Comparison of ENCODE assay signal across 7 mouse cellular contexts in genomic region chr10:96722491-96722890, GRCm38 (mm10).
DNase-seq lines count a peak whose midpoint lies in the region; ATAC-seq lines count a peak whose summit lies in the region.

No protein-coding gene starts in this region.

- H3K4me2 ChIP-seq in liver, embryonic 13.5 days: no peak overlapping the region
- H3K4me2 ChIP-seq in neural tube, embryonic 11.5 days (ENCODE audit: low read depth): no peak overlapping the region

- H3K36me3 ChIP-seq in liver, embryonic 13.5 days: no peaks in the 10 kb centered on the region
- H3K36me3 ChIP-seq in neural tube, embryonic 11.5 days (ENCODE audit: control insufficient read depth, insufficient read depth, low read length): no peaks in the 10 kb centered on the region

- H3K4me1 ChIP-seq in liver, embryonic 13.5 days (replicated peaks): peaks cover 29% of the 10 kb centered on the region
- H3K4me1 ChIP-seq in neural tube, embryonic 11.5 days (ENCODE audit: control insufficient read depth, insufficient read depth, low read length): peaks cover 15% of the 10 kb centered on the region

- no peak overlapping the region for H3K4me3 ChIP-seq in liver, embryonic 13.5 days (replicated peaks)
- no peak overlapping the region for H3K4me3 ChIP-seq in neural tube, embryonic 11.5 days (ENCODE audit: low read depth, low read length)

- peak; percentile 90 for ATAC-seq in liver, embryonic 13.5 days (ENCODE audit: low read depth)
- peak; percentile 82 for ATAC-seq in neural tube, embryonic 11.5 days (ENCODE audit: insufficient read depth, low FRiP score, low TSS enrichment)

- no peak overlapping the region for H3K27ac ChIP-seq in liver, embryonic 13.5 days
- H3K27ac ChIP-seq in neural tube, embryonic 11.5 days (ENCODE audit: low read depth, low read length): no peak overlapping the region

- no peaks in the 10 kb centered on the region for H3K27me3 ChIP-seq in liver, embryonic 13.5 days
- H3K27me3 ChIP-seq in neural tube, embryonic 11.5 days (ENCODE audit: control insufficient read depth, insufficient read depth, low read length): no peaks in the 10 kb centered on the region

- no peak overlapping the region for H3K9ac ChIP-seq in liver, embryonic 13.5 days
- H3K9ac ChIP-seq in neural tube, embryonic 11.5 days (ENCODE audit: low read length): no peak overlapping the region

- peak; percentile 97 for DNase-seq in ZHBTc4 (ENCODE audit: low read depth, low spot score)
- DNase-seq in cerebellum, adult 9-10 months: peak; percentile 49
- peak; percentile 15 for DNase-seq in gastrocnemius, postnatal 10 days
- peak; percentile 64 for DNase-seq in induced T-regulatory cell, adult 2 months (ENCODE audit: low read depth)
- DNase-seq in liver, embryonic 13.5 days: peak; percentile 62
- peak; percentile 70 for DNase-seq in neural tube, embryonic 11.5 days (ENCODE audit: low spot score)
- DNase-seq in urinary bladder, postnatal 14 days (ENCODE audit: low spot score): peak; percentile 92

- WGBS in liver, embryonic 13.5 days (ENCODE audit: insufficient replicate concordance): 15% methylated on average over 9 of the region's 9 CpGs
- 31% methylated on average over 9 of the region's 9 CpGs for WGBS in neural tube, embryonic 11.5 days

- no peaks in the 10 kb centered on the region for H3K9me3 ChIP-seq in liver, embryonic 13.5 days (replicated peaks)
- no peaks in the 10 kb centered on the region for H3K9me3 ChIP-seq in neural tube, embryonic 11.5 days (ENCODE audit: control insufficient read depth, low read length)

Comparison
In these comparisons a context has a peak if more than half of its experiments do, and no peak if none do; other contexts are left out.
1. DNase-seq: peak in every context shown above with its lines; median percentile 97 in ZHBTc4; 92 in urinary bladder, postnatal 14 days; 70 in neural tube, embryonic 11.5 days; 64 in induced T-regulatory cell, adult 2 months; 62 in liver, embryonic 13.5 days; 49 in cerebellum, adult 9-10 months; 15 in gastrocnemius, postnatal 10 days.